Mouse (Mus musculus): Measurements from ENCODE around the gene Msmo1.

Gene Msmo1

DNA sequence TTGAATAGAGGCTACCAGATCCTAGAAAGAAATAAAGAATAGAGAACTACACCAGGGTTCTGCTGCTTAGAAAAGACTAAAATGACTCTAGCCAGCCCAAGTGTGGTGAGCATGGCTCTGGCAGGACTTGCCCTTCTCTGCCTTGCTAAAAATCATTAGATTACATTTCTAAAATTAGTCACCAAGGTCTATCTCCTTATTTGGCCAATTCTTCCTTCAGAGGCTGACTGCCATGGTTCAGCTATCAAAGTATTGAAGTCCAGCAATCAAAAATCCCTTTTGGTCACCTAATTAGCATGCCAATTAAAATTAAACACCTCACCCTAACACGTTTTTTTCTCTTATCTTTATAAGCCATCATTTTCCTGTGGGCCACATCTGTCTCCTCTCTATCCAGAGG is 22.0 kb downstream of the Msmo1 start:
- DNase-seq = no peak

- no peak for DNase-seq
Observed at GRCm38 (mm10) chr8:64707481-64707880, 26.1 kb downstream of the Msmo1 start.

DNA sequence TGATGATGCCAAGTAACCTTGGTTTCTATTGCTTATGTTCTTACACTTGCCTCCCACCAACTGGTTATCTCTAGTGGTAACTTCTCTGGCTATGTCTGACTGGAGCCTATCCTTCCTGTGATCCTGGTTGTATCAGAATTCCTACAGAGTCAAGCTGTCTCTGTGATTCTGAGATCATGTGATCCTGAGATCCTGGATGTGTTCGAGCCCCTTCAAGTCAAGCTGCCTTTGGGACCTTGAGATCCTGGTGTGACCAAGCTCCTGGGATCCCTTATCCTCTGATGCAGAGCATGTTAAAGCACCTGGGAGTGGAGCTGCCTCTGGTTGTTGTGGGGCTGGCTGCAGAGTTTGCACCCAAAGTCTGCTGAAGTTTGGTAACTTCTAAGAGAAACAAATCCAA is 30.4 kb downstream of the Msmo1 start:
- no peak for DNase-seq

DNA sequence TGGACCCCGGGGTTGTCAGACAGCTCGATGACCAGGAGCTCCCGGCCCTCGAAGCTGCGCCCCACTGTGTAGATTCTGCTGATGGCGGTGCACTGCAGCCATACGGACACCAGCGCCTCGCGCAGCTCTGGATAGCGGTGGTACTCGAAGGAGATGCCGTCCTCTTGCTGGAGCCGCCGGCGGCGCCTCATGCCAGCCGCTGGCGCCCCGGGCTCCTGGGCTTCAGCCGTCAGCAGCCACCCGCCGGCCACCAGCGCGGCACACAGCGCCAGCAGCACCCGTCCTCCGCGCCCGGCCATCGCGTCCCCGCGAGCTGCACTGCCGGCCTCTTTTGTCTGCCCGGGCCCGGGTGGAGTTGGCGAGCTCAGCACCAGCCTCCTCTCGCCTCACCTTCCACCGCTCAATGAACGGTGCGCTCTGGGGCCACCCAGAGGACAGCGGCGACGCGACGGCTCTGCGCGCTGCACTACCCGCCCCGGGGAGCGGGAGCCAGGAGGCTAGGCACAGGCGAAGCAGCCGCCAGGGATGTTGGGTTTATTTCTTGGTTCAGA is 40.9 kb downstream of the Msmo1 start, which contains the start of gene Cpe:
TSS of gene Cpe (minus strand) at position 404 of the 551 bp plus-strand sequence.
- peak; percentile 84 to 89 for DNase-seq

DNA sequence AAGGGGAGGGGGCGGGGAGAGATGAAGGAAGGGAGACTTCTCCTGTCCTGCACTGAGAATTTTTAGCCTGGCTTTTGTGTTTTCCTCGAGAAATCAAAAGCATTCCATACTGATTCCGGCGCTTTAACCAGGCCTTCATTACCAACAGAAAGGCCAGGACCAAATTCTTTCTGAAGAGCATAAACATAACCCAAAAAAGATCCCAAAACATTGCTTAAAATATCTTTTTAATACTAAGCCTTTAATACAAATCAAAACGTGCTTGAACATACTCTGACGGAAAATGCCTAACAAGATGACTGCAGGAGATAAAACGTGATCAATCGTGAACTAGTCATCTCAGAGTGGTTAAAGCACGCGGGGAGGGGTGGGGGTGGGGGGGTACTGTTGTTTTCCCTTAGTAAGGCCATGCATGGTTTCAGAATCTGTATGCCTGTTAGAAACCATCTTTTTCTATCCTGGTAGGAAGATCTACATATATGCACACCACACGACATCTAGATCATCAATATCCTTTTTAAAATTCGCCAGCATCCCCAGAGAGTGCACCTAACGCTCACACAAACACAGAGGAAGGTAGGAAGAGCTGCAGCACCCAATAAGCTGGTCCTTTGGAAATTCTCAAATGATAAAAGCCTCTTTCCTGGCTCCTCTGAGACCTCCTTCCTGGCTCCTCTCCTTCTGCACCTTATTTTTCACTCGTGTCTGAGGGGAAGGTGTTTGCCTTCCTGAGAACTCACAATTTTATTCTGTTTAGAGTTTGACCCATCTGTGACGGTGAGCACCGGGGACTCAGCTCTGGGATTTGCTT is 41.8 kb downstream of the Msmo1 start:
- no peak for DNase-seq

- DNase-seq = no peak
Observed at GRCm38 (mm10) chr8:64690845-64691244, 42.7 kb downstream of the Msmo1 start.

DNA sequence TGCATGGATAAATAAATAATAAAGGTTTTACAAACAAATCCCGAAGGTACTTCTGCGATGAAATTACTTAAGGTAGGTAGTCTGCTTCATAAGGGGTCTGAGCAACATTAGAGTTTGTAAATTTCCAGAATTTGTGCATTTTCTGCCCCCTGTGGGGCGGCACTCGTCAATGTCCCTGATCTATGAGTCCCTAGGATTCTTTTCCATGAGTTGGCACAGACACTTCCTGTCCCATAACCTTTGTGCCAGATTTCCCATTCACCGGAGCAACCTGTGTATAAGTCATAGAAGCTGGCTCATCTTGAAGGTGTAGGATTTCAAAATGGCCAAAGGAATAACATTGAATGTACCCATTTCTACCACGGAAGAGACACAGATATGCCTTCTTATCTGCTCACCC is 43.3 kb downstream of the Msmo1 start:
- no peak for DNase-seq

DNA sequence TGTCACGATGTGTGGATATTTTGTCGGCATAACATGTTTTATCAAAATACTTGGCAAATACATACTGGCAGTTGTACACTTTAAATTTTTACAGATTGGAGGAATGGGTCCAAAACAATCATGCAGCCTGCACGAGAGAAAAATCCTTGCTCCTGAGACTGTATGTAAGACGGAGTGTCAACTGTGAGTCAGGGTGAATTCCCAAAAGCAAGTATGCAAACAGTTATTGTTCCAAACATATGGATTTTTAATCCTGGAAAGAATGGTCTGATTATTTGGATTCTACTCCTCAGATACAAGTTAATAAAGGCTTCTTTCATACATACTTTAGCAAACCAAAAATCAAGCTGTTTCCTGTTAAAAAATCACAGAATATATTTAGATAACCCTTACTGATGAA is 44.9 kb downstream of the Msmo1 start:
- DNase-seq = no peak

DNA sequence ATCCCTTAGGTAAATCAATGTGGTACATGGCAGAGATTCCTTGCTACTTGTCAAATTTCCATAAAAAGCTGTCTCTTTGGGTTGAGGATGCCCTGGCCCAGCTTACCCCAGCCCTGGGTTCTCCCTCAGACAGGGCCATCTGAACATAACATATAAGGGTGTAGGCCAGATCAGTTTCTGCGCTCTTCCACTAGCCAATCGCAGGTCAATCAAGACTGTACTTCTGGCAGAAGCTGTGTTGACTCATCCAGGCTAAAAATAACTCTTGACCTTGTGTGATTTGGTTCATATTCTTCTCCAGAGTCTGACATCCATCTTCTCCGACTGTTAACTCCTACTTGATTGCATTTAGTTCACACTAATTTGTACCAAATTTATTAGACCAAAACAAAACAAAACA is 45.4 kb downstream of the Msmo1 start:
- no peak for DNase-seq

GRCm38 (mm10) chr8:64682501-64682900 is 51.1 kb downstream of the Msmo1 start:
- peak in 1 of 2 experiments; percentile 25 for DNase-seq

GRCm38 (mm10) chr8:64676381-64676780 is 57.2 kb downstream of the Msmo1 start:
- no peak for DNase-seq

GRCm38 (mm10) chr8:64674951-64675585 is 58.5 kb downstream of the Msmo1 start:
- peak in 1 of 2 experiments; percentile 14 for DNase-seq

DNA sequence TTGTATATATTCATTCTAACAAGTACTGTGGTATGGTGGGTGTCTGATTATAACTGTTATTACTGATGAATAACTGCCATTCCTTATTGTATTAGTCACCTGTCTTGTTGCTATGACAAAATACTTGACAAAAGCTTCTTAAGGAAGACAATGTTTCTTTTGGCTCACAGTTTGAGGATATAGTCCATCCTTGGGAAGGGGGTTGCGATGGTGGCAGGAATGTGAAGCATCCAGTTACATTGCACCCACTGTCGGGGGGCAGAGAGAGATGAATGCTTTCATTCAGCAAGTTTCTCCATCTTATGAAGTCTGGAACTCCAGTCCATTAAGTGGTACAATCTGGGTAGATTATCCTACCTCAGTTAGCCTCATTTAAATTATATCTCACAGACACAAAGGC is 60.7 kb downstream of the Msmo1 start:
- DNase-seq = no peak

- no peak for DNase-seq
Observed at GRCm38 (mm10) chr8:64671937-64672336, 61.7 kb downstream of the Msmo1 start.
